Mouse (Mus musculus): ENCODE measurements around the gene Maml2. TPM values are rescaled to one million over a fixed set of nuclear protein-coding genes. Genes with fewer than 3 reads are reported as not detected.

Maml2 gene
- polyA plus RNA-seq, 1 experiment from 2014 or later, result 1.6 TPM

DNA sequence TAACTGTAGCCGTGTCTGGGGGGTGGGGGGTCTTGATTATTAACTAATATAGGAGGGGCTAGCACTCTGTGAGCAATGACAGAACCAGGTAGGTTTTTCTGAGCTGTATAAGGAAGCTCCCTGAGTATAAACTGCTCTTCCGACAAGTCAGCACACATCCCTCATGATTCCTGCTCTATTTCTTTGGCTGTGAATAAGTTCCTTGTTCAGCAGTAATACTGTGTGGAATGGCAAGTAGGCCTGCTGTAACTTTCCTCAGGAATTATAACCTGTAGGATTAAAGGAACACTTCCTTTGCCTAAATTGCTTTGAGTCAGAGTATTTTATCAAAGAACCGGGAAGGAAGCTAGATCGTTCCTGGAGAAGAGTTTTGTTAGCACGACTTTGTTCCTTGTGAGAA is 283.4 kb downstream of the Maml2 start:
- 64% methylated on average over 5 of the region's 5 CpGs for WGBS (ENCODE audit: insufficient replicate concordance)
- Histone ChIP-seq H3K4me1 (ENCODE audit: insufficient read depth) (peaks cover 4% of the 10 kb centered on the region), H3K4me2 (ENCODE audit: low read depth, low read length) (no peak overlapping the region), H3K27ac (ENCODE audit: low read depth) (no peak overlapping the region), H3K9me3 (ENCODE audit: low read length) (no peaks in the 10 kb centered on the region), H3K4me3 (ENCODE audit: low read depth, low read length) (no peak overlapping the region), H3K27me3 (ENCODE audit: insufficient read depth, low read length) (no peaks in the 10 kb centered on the region), H3K9ac (replicated peaks) (no peak overlapping the region), H3K36me3 (replicated peaks; ENCODE audit: insufficient read depth, low read length) (no peaks in the 10 kb centered on the region)
- DNase-seq, result no peak
- TF ChIP-seq EP300 (IDR thresholded peaks at IDR 0.05; ENCODE audit: low read depth), result no peak
- TF ChIP-seq CTCF (IDR thresholded peaks at IDR 0.05; ENCODE audit: low read depth), result no peak
- no peak for ATAC-seq

DNA sequence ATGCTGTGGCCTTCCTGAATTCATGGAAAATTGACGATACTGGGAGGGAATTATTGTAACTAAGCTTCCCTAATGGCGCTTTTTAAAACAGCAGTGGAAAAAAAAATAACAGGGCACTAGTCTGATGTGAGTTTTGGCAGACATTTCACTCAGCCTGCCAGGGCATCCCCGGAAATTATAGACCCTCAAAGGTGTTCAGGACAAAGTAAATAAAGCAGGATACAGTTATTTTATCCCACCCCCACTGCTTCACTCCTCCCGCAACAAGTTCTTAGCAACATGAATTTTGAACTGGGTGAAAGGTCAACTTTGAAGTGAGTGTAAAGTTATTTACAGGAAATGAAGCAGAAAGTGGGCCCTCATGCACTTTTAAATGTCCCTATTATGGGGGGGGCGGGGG is 286.2 kb downstream of the Maml2 start:
- no peak for DNase-seq
- Histone ChIP-seq H3K9me3 (ENCODE audit: low read length) (no peaks in the 10 kb centered on the region), H3K4me1 (ENCODE audit: insufficient read depth) (peaks cover 9% of the 10 kb centered on the region), H3K4me3 (ENCODE audit: low read depth, low read length) (no peak overlapping the region), H3K36me3 (replicated peaks; ENCODE audit: insufficient read depth, low read length) (no peaks in the 10 kb centered on the region), H3K27me3 (ENCODE audit: insufficient read depth, low read length) (no peaks in the 10 kb centered on the region), H3K9ac (replicated peaks) (no peak overlapping the region), H3K27ac (ENCODE audit: low read depth) (no peak overlapping the region), H3K4me2 (ENCODE audit: low read depth, low read length) (no peak overlapping the region)
- ATAC-seq, result no peak
- TF ChIP-seq EP300 (IDR thresholded peaks at IDR 0.05; ENCODE audit: low read depth), result no peak
- TF ChIP-seq CTCF (IDR thresholded peaks at IDR 0.05; ENCODE audit: low read depth), result no peak
- WGBS (ENCODE audit: insufficient replicate concordance), result 62% methylated on average over 5 of the region's 5 CpGs

DNA sequence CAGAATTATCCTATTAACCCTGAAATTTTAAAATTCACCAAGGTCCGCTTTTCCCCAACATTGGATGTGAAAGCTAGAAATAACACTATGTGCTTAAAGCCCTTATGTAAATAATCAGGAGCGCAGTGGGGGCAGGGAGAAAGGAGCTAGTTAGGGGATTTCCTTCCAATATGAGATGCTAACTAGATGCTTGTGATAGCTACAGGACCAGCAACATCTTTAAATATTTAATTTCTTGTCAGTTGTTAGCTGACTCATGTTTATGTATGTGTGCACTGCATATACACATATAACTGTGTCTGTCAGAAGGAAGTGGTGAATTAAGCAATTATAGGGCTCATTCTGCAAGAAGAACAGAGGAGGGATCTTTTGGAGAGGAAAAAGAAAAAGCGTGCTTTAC is 286.7 kb downstream of the Maml2 start:
- WGBS (ENCODE audit: insufficient replicate concordance), result 66% methylated on average over 3 of the region's 3 CpGs
- TF ChIP-seq EP300 (IDR thresholded peaks at IDR 0.05; ENCODE audit: low read depth) (no peak), CTCF (IDR thresholded peaks at IDR 0.05; ENCODE audit: low read depth) (no peak)
- H3K4me2 ChIP-seq (ENCODE audit: low read depth, low read length), result no peak overlapping the region
- peaks cover 9% of the 10 kb centered on the region for H3K4me1 ChIP-seq (ENCODE audit: insufficient read depth)
- DNase-seq, result no peak
- no peak overlapping the region for H3K27ac ChIP-seq (ENCODE audit: low read depth)
- no peaks in the 10 kb centered on the region for H3K9me3 ChIP-seq (ENCODE audit: low read length)
- H3K36me3 ChIP-seq (replicated peaks; ENCODE audit: insufficient read depth, low read length), result no peaks in the 10 kb centered on the region
- ATAC-seq, result no peak
- H3K9ac ChIP-seq (replicated peaks), result no peak overlapping the region
- no peaks in the 10 kb centered on the region for H3K27me3 ChIP-seq (ENCODE audit: insufficient read depth, low read length)
- no peak overlapping the region for H3K4me3 ChIP-seq (ENCODE audit: low read depth, low read length)

DNA sequence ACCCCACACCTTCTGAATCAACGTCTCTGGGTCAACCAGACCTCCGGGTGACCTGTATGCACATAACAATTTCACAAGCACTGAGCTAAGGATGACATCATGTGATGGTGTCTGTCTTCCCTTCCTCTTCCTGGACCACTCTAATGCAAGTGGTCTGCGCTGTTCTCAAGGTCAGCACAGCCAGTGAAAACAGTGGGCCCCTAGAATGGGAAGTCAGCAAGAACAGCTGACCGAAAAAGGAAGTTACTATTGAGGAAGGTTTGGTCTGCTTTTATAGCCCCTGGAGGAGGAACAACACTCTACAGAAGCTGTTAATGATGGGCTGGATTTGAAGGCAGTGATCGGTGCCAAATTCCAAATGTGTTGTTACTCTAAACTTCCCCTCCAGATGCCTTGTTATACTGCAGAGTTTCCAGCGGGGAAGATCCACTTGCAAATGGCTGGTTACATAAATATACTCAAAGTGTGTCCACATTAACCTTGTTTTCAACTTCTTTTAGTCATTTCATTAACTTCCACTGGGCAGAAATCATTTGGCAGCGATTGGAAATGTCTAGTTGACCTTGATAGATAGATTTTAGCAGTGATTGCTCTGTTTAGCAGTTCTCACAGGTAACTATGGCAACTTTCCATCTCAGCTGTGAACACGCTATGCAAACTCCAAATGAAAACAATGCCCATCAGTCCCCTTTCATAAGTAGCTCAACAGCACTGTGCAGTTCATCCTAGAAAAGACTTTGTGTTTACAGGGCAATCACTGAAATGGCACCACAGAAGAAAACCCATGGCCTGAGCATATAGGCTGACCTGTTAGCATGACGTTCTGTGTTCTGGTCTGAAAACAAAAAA is 289.6 kb downstream of the Maml2 start:
- Histone ChIP-seq H3K27ac (ENCODE audit: low read depth) (peak overlapping the region; percentile 44; the same call in 1 of the 2 replicates), H3K27me3 (ENCODE audit: insufficient read depth, low read length) (no peaks in the 10 kb centered on the region), H3K9me3 (ENCODE audit: low read length) (no peaks in the 10 kb centered on the region), H3K4me2 (ENCODE audit: low read depth, low read length) (peak overlapping the region; percentile 35; the same call in 1 of the 2 replicates), H3K36me3 (replicated peaks; ENCODE audit: insufficient read depth, low read length) (no peaks in the 10 kb centered on the region), H3K4me3 (ENCODE audit: low read depth, low read length) (no peak overlapping the region), H3K9ac (replicated peaks) (no peak overlapping the region), H3K4me1 (ENCODE audit: insufficient read depth) (peaks cover 9% of the 10 kb centered on the region)
- ATAC-seq (peak; percentile 85), DNase-seq (peak; percentile 27)
- TF ChIP-seq EP300 (IDR thresholded peaks at IDR 0.05; ENCODE audit: low read depth) (peak; percentile 32; the same call in 1 of the 2 replicates), CTCF (IDR thresholded peaks at IDR 0.05; ENCODE audit: low read depth) (no peak)
- 35% methylated on average over 9 of the region's 9 CpGs for WGBS (ENCODE audit: insufficient replicate concordance)

DNA sequence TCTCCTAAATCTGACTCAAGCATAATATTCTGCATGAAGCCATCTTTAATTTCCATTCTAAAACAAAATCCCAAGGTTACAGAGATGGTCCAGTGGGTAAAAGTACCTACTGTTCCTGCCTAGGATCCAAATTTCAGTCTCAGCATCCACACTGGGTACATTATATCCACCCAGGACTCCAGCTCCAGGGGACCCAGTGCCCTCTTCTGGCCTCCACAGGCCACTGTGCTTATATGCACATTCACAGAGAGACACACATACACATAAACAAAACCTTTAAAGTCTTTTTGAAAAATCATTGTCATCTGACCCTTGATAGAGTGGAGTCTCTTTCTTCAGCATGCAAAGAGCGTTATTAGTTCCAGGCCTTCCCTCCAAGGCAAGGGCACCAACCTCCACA is 291.0 kb downstream of the Maml2 start:
- Histone ChIP-seq H3K27ac (ENCODE audit: low read depth) (no peak overlapping the region), H3K4me2 (ENCODE audit: low read depth, low read length) (no peak overlapping the region), H3K27me3 (ENCODE audit: insufficient read depth, low read length) (no peaks in the 10 kb centered on the region), H3K36me3 (replicated peaks; ENCODE audit: insufficient read depth, low read length) (no peaks in the 10 kb centered on the region), H3K9ac (replicated peaks) (no peak overlapping the region), H3K4me3 (ENCODE audit: low read depth, low read length) (no peak overlapping the region), H3K9me3 (ENCODE audit: low read length) (no peaks in the 10 kb centered on the region), H3K4me1 (ENCODE audit: insufficient read depth) (peaks cover 8% of the 10 kb centered on the region)
- DNase-seq, result no peak
- no peak for ATAC-seq
- WGBS (ENCODE audit: insufficient replicate concordance), result 89% methylated on average over 1 of the region's 1 CpGs
- TF ChIP-seq CTCF (IDR thresholded peaks at IDR 0.05; ENCODE audit: low read depth) (peak; percentile 31; the same call in 1 of the 2 replicates), EP300 (IDR thresholded peaks at IDR 0.05; ENCODE audit: low read depth) (no peak)

DNA sequence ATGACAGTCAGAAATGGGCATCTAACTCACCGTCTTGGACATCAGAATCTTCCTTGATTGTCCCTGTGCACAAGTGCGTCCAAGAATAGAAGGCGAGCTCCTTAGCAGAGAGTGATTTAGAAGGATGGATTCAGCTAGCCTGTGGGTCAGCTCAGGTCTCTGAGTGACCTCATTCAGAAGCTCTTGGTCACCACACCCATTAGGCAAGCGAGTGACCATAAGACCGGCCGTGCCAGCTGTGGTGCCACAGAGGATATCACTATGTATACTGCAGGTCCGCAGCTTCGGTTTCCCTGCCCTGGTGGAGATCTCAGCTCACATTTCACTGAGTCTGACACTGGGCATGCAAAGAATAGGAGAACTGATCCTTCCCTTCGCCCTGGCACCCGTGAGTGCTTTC is 294.9 kb downstream of the Maml2 start:
- H3K36me3 ChIP-seq (replicated peaks; ENCODE audit: insufficient read depth, low read length), result no peaks in the 10 kb centered on the region
- no peak for ATAC-seq
- no peak overlapping the region for H3K4me3 ChIP-seq (ENCODE audit: low read depth, low read length)
- no peak for TF ChIP-seq CTCF (IDR thresholded peaks at IDR 0.05; ENCODE audit: low read depth)
- no peak for TF ChIP-seq EP300 (IDR thresholded peaks at IDR 0.05; ENCODE audit: low read depth)
- H3K27me3 ChIP-seq (ENCODE audit: insufficient read depth, low read length), result no peaks in the 10 kb centered on the region
- 79% methylated on average over 10 of the region's 10 CpGs for WGBS (ENCODE audit: insufficient replicate concordance)
- DNase-seq, result no peak
- no peaks in the 10 kb centered on the region for H3K4me1 ChIP-seq (ENCODE audit: insufficient read depth)
- H3K9me3 ChIP-seq (ENCODE audit: low read length), result no peaks in the 10 kb centered on the region
- H3K27ac ChIP-seq (ENCODE audit: low read depth), result no peak overlapping the region
- no peak overlapping the region for H3K9ac ChIP-seq (replicated peaks)
- no peak overlapping the region for H3K4me2 ChIP-seq (ENCODE audit: low read depth, low read length)
